Mouse (Mus musculus): ENCODE results near the gene Txndc12.
A peak's percentile ranks its signal among the peaks of the same experiment; 100 is the strongest.

Txndc12 gene

GRCm38 (mm10) chr4:108834115-108834970 lies at the start of gene Txndc12:
Gene Txndc12, plus strand, starts transcription at chr4:108834601.
- DNase-seq (ENCODE audit: low spot score in 2 of 2): peak; percentile 85 to 92

GRCm38 (mm10) chr4:108789258-108789936 lies 45.0 kb upstream of the Txndc12 start:
- DNase-seq (ENCODE audit: low spot score in 2 of 2): no peak

GRCm38 (mm10) chr4:108790507-108790906 lies 43.9 kb upstream of the Txndc12 start:
- no peak for DNase-seq (ENCODE audit: low spot score in 2 of 2)

GRCm38 (mm10) chr4:108793941-108794340 lies 40.5 kb upstream of the Txndc12 start:
- peak; percentile 15 to 31 for DNase-seq (ENCODE audit: low spot score in 2 of 2)

- DNase-seq (ENCODE audit: low spot score in 2 of 2): peak in 1 of 2 experiments; percentile 31
These were observed 37.7 kb upstream of the Txndc12 start for GRCm38 (mm10) chr4:108796701-108797100.

- peak; percentile 45 to 66 for DNase-seq (ENCODE audit: low spot score in 2 of 2)
These were observed 36.1 kb upstream of the Txndc12 start for GRCm38 (mm10) chr4:108798083-108798830.

GRCm38 (mm10) chr4:108803535-108803934 lies 30.9 kb upstream of the Txndc12 start:
- DNase-seq (ENCODE audit: low spot score in 2 of 2): no peak

GRCm38 (mm10) chr4:108811142-108811541 lies 23.3 kb upstream of the Txndc12 start:
- DNase-seq (ENCODE audit: low spot score in 2 of 2): no peak

GRCm38 (mm10) chr4:108811550-108811949 lies 22.9 kb upstream of the Txndc12 start:
- DNase-seq (ENCODE audit: low spot score in 2 of 2): no peak

- DNase-seq (ENCODE audit: low spot score in 2 of 2): no peak
These were observed 8.7 kb upstream of the Txndc12 start for GRCm38 (mm10) chr4:108825677-108826076.

GRCm38 (mm10) chr4:108826096-108826495 lies 8.3 kb upstream of the Txndc12 start:
- no peak for DNase-seq (ENCODE audit: low spot score in 2 of 2)

- no peak for DNase-seq (ENCODE audit: low spot score in 2 of 2)
These were observed 7.8 kb upstream of the Txndc12 start for GRCm38 (mm10) chr4:108826643-108827042.

- no peak for DNase-seq (ENCODE audit: low spot score in 2 of 2)
These were observed 3.7 kb upstream of the Txndc12 start for GRCm38 (mm10) chr4:108830698-108831097.

- peak; percentile 90 for DNase-seq (ENCODE audit: low spot score in 2 of 2)
These were observed 1.2 kb upstream of the Txndc12 start, which contains the start of gene Btf3l4 for GRCm38 (mm10) chr4:108832916-108833827. Gene Btf3l4, minus strand, starts transcription at chr4:108833614.

- no peak for DNase-seq (ENCODE audit: low spot score in 2 of 2)
These were observed 630 bp upstream of the Txndc12 start for GRCm38 (mm10) chr4:108833828-108834114.

- DNase-seq (ENCODE audit: low spot score in 2 of 2): no peak
These were observed 540 bp downstream of the Txndc12 start for GRCm38 (mm10) chr4:108834971-108835311.

GRCm38 (mm10) chr4:108835496-108835895 lies 1.1 kb downstream of the Txndc12 start:
- DNase-seq (ENCODE audit: low spot score in 2 of 2): no peak

- peak; percentile 31 to 47 for DNase-seq (ENCODE audit: low spot score in 2 of 2)
These were observed 3.6 kb downstream of the Txndc12 start for GRCm38 (mm10) chr4:108838031-108838430.

- no peak for DNase-seq (ENCODE audit: low spot score in 2 of 2)
These were observed 7.6 kb downstream of the Txndc12 start for GRCm38 (mm10) chr4:108841920-108842578.

GRCm38 (mm10) chr4:108843336-108843735 lies 8.9 kb downstream of the Txndc12 start:
- no peak for DNase-seq (ENCODE audit: low spot score in 2 of 2)

Measured in heart, adult 9 months (tissue).